36 mouse cellular contexts compared by ENCODE assay signal in genomic region chr12:31773612-31774011, GRCm38 (mm10). TPM values are rescaled to one million over a fixed set of nuclear protein-coding genes. Genes with fewer than 3 reads are reported as not detected.
A peak's percentile ranks its signal among the peaks of the same experiment; 100 is the strongest.
DNase-seq lines count a peak whose midpoint lies in the region; ATAC-seq and TF ChIP-seq lines count a peak whose summit lies in the region.
"Had no signal": no experiment of that assay in that cellular context is flagged by ENCODE, and none has a peak within 500 bp of the region (broad histone marks: within the 10 kb centered on the region; RNA-seq: fewer than 3 reads in every experiment).

No protein-coding gene starts in this region.

- no peak overlapping the region for H3K27ac ChIP-seq in midbrain, embryonic 11.5 days (ENCODE audit: low read depth, low read length)
- H3K27ac ChIP-seq in midbrain, embryonic 16.5 days (ENCODE audit: low read length) = no peak overlapping the region
- H3K27ac ChIP-seq in layer of hippocampus, adult 2 months = peak overlapping the region; percentile 83
- H3K27ac ChIP-seq: forebrain, embryonic 13.5 days; hindbrain, embryonic 13.5 days; kidney, postnatal 0 days; limb, embryonic 10.5 days; limb, embryonic 15.5 days; liver, embryonic 14.5 days; macrophage; neural tube, embryonic 15.5 days; stomach, postnatal 0 days had no signal

- no peak for TF ChIP-seq CTCF in brain, embryonic 14.5 days (IDR thresholded peaks at IDR 0.05; ENCODE audit: borderline replicate concordance, extremely low read depth, insufficient read depth, insufficient read length)
- TF ChIP-seq CTCF in layer of hippocampus, adult 2 months (conservative IDR thresholded peaks at IDR 0.05) = no peak

- 86% methylated on average over 3 of the region's 3 CpGs for WGBS in midbrain, embryonic 11.5 days
- 79% methylated on average over 3 of the region's 3 CpGs for WGBS in midbrain, embryonic 16.5 days

- no peaks in the 10 kb centered on the region for H3K4me1 ChIP-seq in midbrain, embryonic 11.5 days (ENCODE audit: control insufficient read depth, insufficient read depth, low read length)
- no peaks in the 10 kb centered on the region for H3K4me1 ChIP-seq in midbrain, embryonic 16.5 days (ENCODE audit: control insufficient read depth, insufficient read depth, low read length)
- H3K4me1 ChIP-seq: forebrain, embryonic 13.5 days; hindbrain, embryonic 13.5 days; limb, embryonic 10.5 days; limb, embryonic 15.5 days had no signal

- H3K27me3 ChIP-seq in midbrain, embryonic 11.5 days (ENCODE audit: control insufficient read depth, insufficient read depth, low read length) = no peaks in the 10 kb centered on the region
- no peaks in the 10 kb centered on the region for H3K27me3 ChIP-seq in midbrain, embryonic 16.5 days (ENCODE audit: control insufficient read depth, insufficient read depth, low read depth, low read length)
- H3K27me3 ChIP-seq: forebrain, embryonic 13.5 days; hindbrain, embryonic 13.5 days; limb, embryonic 15.5 days; neural tube, embryonic 15.5 days had no signal

- no peak for TF ChIP-seq POLR2A in brain, embryonic 14.5 days (IDR thresholded peaks at IDR 0.05; ENCODE audit: borderline replicate concordance, extremely low read depth, insufficient read depth, insufficient read length, poor library complexity, severe bottlenecking)

- no peaks in the 10 kb centered on the region for H3K36me3 ChIP-seq in midbrain, embryonic 11.5 days (ENCODE audit: control insufficient read depth, insufficient read depth, low read length)
- no peaks in the 10 kb centered on the region for H3K36me3 ChIP-seq in midbrain, embryonic 16.5 days (ENCODE audit: control insufficient read depth, insufficient read depth, low read length)
- H3K36me3 ChIP-seq: hindbrain, embryonic 13.5 days; limb, embryonic 10.5 days; limb, embryonic 15.5 days; neural tube, embryonic 15.5 days had no signal

- no peak overlapping the region for H3K4me3 ChIP-seq in midbrain, embryonic 11.5 days (ENCODE audit: low read depth, low read length)
- no peak overlapping the region for H3K4me3 ChIP-seq in midbrain, embryonic 16.5 days (ENCODE audit: low read depth, low read length)
- no peak overlapping the region for H3K4me3 ChIP-seq in layer of hippocampus, adult 2 months
- H3K4me3 ChIP-seq: forebrain, embryonic 13.5 days; hindbrain, embryonic 13.5 days; limb, embryonic 10.5 days; limb, embryonic 15.5 days; neural tube, embryonic 15.5 days had no signal

- peak; percentile 8 for DNase-seq in midbrain, embryonic 11.5 days (ENCODE audit: low spot score, missing footprints)
- DNase-seq in brain, embryonic 14.5 days (ENCODE audit: low read depth) = peak; percentile 19
- DNase-seq in layer of hippocampus, adult 2 months (ENCODE audit: low spot score in 2 of 2) = peak; percentile 44 to 60
- peak; percentile 67 for DNase-seq in telencephalon, adult 2 months (ENCODE audit: low read depth, low spot score)
- DNase-seq in thymus, postnatal 0 days (ENCODE audit: low spot score) = no peak
- DNase-seq: adrenal gland, adult 2 months; adrenal gland, postnatal 36 days; B cell, adult 2 months; cerebellum, adult 11 months; cerebellum, adult 9-10 months; cerebellum, postnatal 36 days; gastrocnemius, postnatal 36 days; heart, adult 18-20 months; heart, postnatal 4 days; kidney, adult 8-10 months; kidney, postnatal 4 days; lung, adult 2 months; lung, postnatal 10 days; midbrain, embryonic 14.5 days; thymus, adult 2 months had no signal

- no peaks in the 10 kb centered on the region for H3K9me3 ChIP-seq in midbrain, embryonic 11.5 days (ENCODE audit: control insufficient read depth, low read length)
- no peaks in the 10 kb centered on the region for H3K9me3 ChIP-seq in midbrain, embryonic 16.5 days (replicated peaks; ENCODE audit: control insufficient read depth, low read length, poor library complexity, severe bottlenecking)
- H3K9me3 ChIP-seq: forebrain, embryonic 13.5 days; hindbrain, embryonic 13.5 days; limb, embryonic 10.5 days; limb, embryonic 15.5 days; neural tube, embryonic 15.5 days had no signal

- no peak overlapping the region for H3K9ac ChIP-seq in midbrain, embryonic 11.5 days (ENCODE audit: low read length)
- H3K9ac ChIP-seq in midbrain, embryonic 16.5 days (ENCODE audit: low read depth, low read length) = no peak overlapping the region
- H3K9ac ChIP-seq: forebrain, embryonic 13.5 days; hindbrain, embryonic 13.5 days; limb, embryonic 15.5 days; liver, embryonic 14.5 days; neural tube, embryonic 15.5 days had no signal

- no peak overlapping the region for H3K4me2 ChIP-seq in midbrain, embryonic 11.5 days
- no peak overlapping the region for H3K4me2 ChIP-seq in midbrain, embryonic 16.5 days (ENCODE audit: low read length)
- H3K4me2 ChIP-seq: forebrain, embryonic 13.5 days; heart, embryonic 11.5 days; hindbrain, embryonic 13.5 days; limb, embryonic 15.5 days; neural tube, embryonic 15.5 days had no signal

- no peak for ATAC-seq in midbrain, embryonic 11.5 days (ENCODE audit: low FRiP score)
- ATAC-seq in midbrain, embryonic 16.5 days = no peak
- ATAC-seq: activated CD4-positive, CD25-positive, alpha-beta regulatory T cell, adult 4 months; forebrain, embryonic 13.5 days; intestine, embryonic 16.5 days had no signal

RNA-seq across cellular contexts. Expression of gene Gpr22, which starts 59.9 kb away (rescaled TPM):
- polyA plus RNA-seq in midbrain, embryonic 11.5 days (2014; fragmentation: Nextera tagmentation; extraction: Ambion mirVana) = 6.2 and 8.4 TPM in 2 replicates
- polyA plus RNA-seq in midbrain, embryonic 16.5 days (2015; fragmentation: Nextera tagmentation; extraction: Ambion mirVana) = 21.2 and 21.3 TPM in 2 replicates
- polyA plus RNA-seq in brain, embryonic 14.5 days (2012; rRNA removed) = 8.4 and 11.0 TPM in 2 replicates
- total RNA-seq in layer of hippocampus, adult 2 months (2021) = 10 to 100 TPM; 81.4 to 87.3 TPM
- polyA plus RNA-seq in thymus, postnatal 0 days (2015; fragmentation: Nextera tagmentation; extraction: Ambion mirVana) = 0.09 and 0.36 TPM in 2 replicates
- total RNA-seq: gastrocnemius, adult 18-20 months; gastrocnemius, postnatal 36 days; megakaryocyte-erythroid progenitor cell, adult 5-6 weeks had no signal
- polyA plus RNA-seq: lung, adult 2 months; macrophage; spleen, adult 2 months had no signal
